Mouse (Mus musculus) ES-E14 (cell line): ENCODE measurements around the gene Cfap44.

Source experiments
- CHD2 ChIP-seq: IDR thresholded peaks from 2 replicates; pipeline ENCODE4 v1.6.1; 2014; ENCODE audit warnings: mild to moderate bottlenecking, low read depth, low read length, inconsistent platforms
- HCFC1 ChIP-seq: IDR thresholded peaks from 2 replicates; pipeline ENCODE4 v1.6.1; 2012; ENCODE audit warnings: low read length, inconsistent platforms, borderline replicate concordance; ENCODE audit not compliant: insufficient read depth
- MAFK ChIP-seq: IDR thresholded peaks from 2 replicates; pipeline ENCODE4 v1.6.1; 2014; ENCODE audit warnings: mild to moderate bottlenecking, low read depth, low read length, inconsistent platforms; ENCODE audit not compliant: insufficient read depth
- ZC3H11A ChIP-seq: IDR thresholded peaks from 2 replicates; pipeline ENCODE4 v1.6.1; 2012; ENCODE audit warnings: low read depth, mild to moderate bottlenecking, inconsistent platforms, low read length, borderline replicate concordance
- ZNF384 ChIP-seq: IDR thresholded peaks from 2 replicates; pipeline ENCODE4 v1.6.1; 2012; ENCODE audit warnings: low read depth, low read length, inconsistent platforms

DNA sequence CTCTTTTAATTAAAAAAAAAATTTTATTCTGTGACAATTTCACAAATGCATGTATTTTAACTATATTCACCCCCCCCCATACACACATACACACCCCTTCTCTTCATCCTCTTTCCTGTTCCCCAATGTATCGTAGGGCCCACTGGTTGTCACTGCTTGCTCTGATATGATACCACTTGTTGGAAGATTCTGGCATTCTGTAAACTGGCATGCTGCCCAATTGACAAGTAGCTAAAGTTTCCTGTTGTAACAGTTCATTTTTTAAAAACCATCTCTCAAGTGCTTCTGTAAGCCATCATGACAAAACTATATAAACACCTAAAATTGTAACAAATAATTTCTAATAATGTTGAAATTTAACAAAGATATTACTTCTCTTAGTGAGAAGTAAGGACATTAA lies 10.3 kb upstream of the Cfap44 start:
- TF ChIP-seq MAFK (no peak), CHD2 (no peak), ZC3H11A (no peak), HCFC1 (no peak), ZNF384 (no peak)
